Mouse (Mus musculus) liver, adult 2 months (tissue): ENCODE results near the gene Tmem60. TPM values are rescaled to one million over a fixed set of nuclear protein-coding genes. Genes with fewer than 3 reads are reported as not detected.

Experiments
- DNase-seq: peaks from one replicate; pipeline ENCODE4 v3.0.0-alpha.2; 2011; ENCODE audit warnings: low read depth, low spot score; ENCODE audit errors: extremely low read depth
- H3K27ac ChIP-seq: fragments of 200-500 bp; replicated peaks from 2 replicates; pipeline ENCODE4 v1.5.1; 2012; ENCODE audit warnings: low read depth, mild to moderate bottlenecking, control low read depth, inconsistent platforms, low read length; ENCODE audit not compliant: insufficient read depth
- H3K27me3 ChIP-seq: fragments of 200-500 bp; 2 replicates; pipeline ENCODE4 v1.6.1; 2012; ENCODE audit warnings: mild to moderate bottlenecking, moderate library complexity, low read length, inconsistent platforms; ENCODE audit not compliant: control insufficient read depth, insufficient read depth
- H3K36me3 ChIP-seq: fragments of 200-500 bp; 2 replicates; pipeline ENCODE4 v1.6.1; 2012; ENCODE audit warnings: low read length, inconsistent platforms; ENCODE audit not compliant: control insufficient read depth, insufficient read depth
- H3K4me1 ChIP-seq: fragments of 200-500 bp; 2 replicates; pipeline ENCODE4 v1.6.1; 2011; ENCODE audit warnings: low read length; ENCODE audit not compliant: control insufficient read depth, insufficient read depth
- H3K4me3 ChIP-seq: fragments of 200-500 bp; 2 replicates; pipeline ENCODE4 v1.5.1; 2011; ENCODE audit warnings: low read depth, mild to moderate bottlenecking, control low read depth, low read length, moderate library complexity; ENCODE audit not compliant: insufficient read depth
- H3K79me2 ChIP-seq: fragments of 200-500 bp; 2 replicates; pipeline ENCODE4 v1.6.1; 2012; ENCODE audit warnings: inconsistent platforms, mild to moderate bottlenecking, low read length, moderate library complexity; ENCODE audit not compliant: control insufficient read depth, insufficient read depth
- H3K9ac ChIP-seq: fragments of 200-500 bp; 2 replicates; pipeline ENCODE4 v1.6.1; 2012; ENCODE audit warnings: low read depth, mild to moderate bottlenecking, control low read depth, inconsistent platforms, low read length
- CTCF ChIP-seq: fragments of 200-500 bp; IDR thresholded peaks from 2 replicates; pipeline ENCODE4 v1.5.1; 2011; ENCODE audit warnings: low read depth, low read length, control low read depth
- POLR2A ChIP-seq: fragments of 200-500 bp; IDR thresholded peaks from 2 replicates; pipeline ENCODE4 v1.6.1; 2011; ENCODE audit warnings: low read length, control low read depth; ENCODE audit not compliant: insufficient read depth; ENCODE audit errors: extremely low read depth
- WGBS: fragments of 180-500 bp; shearing (Covaris S2); methylation state at CpG from one replicate; pipeline ENCODE4 v1.1.7; 2018; 5-methylcytosine and 5-hydroxymethylcytosine counted together
- polyA plus RNA-seq: library from polyadenylated mRNA; depleted of rRNA; stranded (reverse); fragments of >200 nt; gene quantifications from 2 replicates; pipeline ENCODE4 v1.2.3, GENCODE M21; 2012; rRNA removed
- total RNA-seq: library from RNA; depleted of rRNA; stranded (reverse); fragments of >200 nt; gene quantifications from 2 replicates; pipeline ENCODE4 v1.2.3, GENCODE M21; 2014; rRNA removed

Gene Tmem60
- total and polyA plus RNA-seq, 2 experiments: 6.0 to 11.7 TPM

- TF ChIP-seq CTCF (no peak), POLR2A (no peak)
- H3K4me1 ChIP-seq: peaks cover 4% of the 10 kb centered on the region
- no peak overlapping the region for H3K4me3 ChIP-seq
- no peak for DNase-seq
- 68% methylated on average over 6 of the region's 6 CpGs for WGBS
- H3K27ac ChIP-seq: no peak overlapping the region
- no peak overlapping the region for H3K9ac ChIP-seq
- H3K27me3 ChIP-seq: no peaks in the 10 kb centered on the region
- no peaks in the 10 kb centered on the region for H3K36me3 ChIP-seq
- peaks cover 24% of the 10 kb centered on the region; the same call in 1 of the 2 replicates for H3K79me2 ChIP-seq
Measured at GRCm38 (mm10) chr5:20929669-20930151, 47.7 kb downstream of the Tmem60 start.

GRCm38 (mm10) chr5:20930430-20930829, 48.4 kb downstream of the Tmem60 start:
- no peak for TF ChIP-seq POLR2A
- no peak for TF ChIP-seq CTCF
- no peak overlapping the region for H3K27ac ChIP-seq
- H3K36me3 ChIP-seq: no peaks in the 10 kb centered on the region
- H3K27me3 ChIP-seq: no peaks in the 10 kb centered on the region
- no peak overlapping the region for H3K9ac ChIP-seq
- H3K4me3 ChIP-seq: no peak overlapping the region
- peaks cover 6% of the 10 kb centered on the region for H3K4me1 ChIP-seq
- no peak for DNase-seq
- peaks cover 26% of the 10 kb centered on the region; the same call in 1 of the 2 replicates for H3K79me2 ChIP-seq

GRCm38 (mm10) chr5:20931300-20931699, 49.3 kb downstream of the Tmem60 start:
- Histone ChIP-seq H3K4me3 (no peak overlapping the region), H3K36me3 (no peaks in the 10 kb centered on the region), H3K4me1 (peaks cover 13% of the 10 kb centered on the region), H3K27ac (no peak overlapping the region), H3K27me3 (no peaks in the 10 kb centered on the region), H3K79me2 (peaks cover 29% of the 10 kb centered on the region; the same call in 1 of the 2 replicates), H3K9ac (no peak overlapping the region)
- no peak for DNase-seq
- TF ChIP-seq POLR2A: no peak
- TF ChIP-seq CTCF: no peak
- 83% methylated on average over 3 of the region's 3 CpGs for WGBS

GRCm38 (mm10) chr5:20932585-20932984, 50.6 kb downstream of the Tmem60 start:
- Histone ChIP-seq H3K9ac (no peak overlapping the region), H3K27ac (no peak overlapping the region), H3K36me3 (no peaks in the 10 kb centered on the region), H3K4me1 (peaks cover 13% of the 10 kb centered on the region), H3K27me3 (no peaks in the 10 kb centered on the region), H3K4me3 (no peak overlapping the region), H3K79me2 (peaks cover 30% of the 10 kb centered on the region; the same call in 1 of the 2 replicates)
- no peak for DNase-seq
- TF ChIP-seq POLR2A (no peak), CTCF (no peak)
- 84% methylated on average over 3 of the region's 3 CpGs for WGBS

- peaks cover 28% of the 10 kb centered on the region for H3K4me1 ChIP-seq
- no peak for DNase-seq
- H3K36me3 ChIP-seq: no peaks in the 10 kb centered on the region
- no peak overlapping the region for H3K27ac ChIP-seq
- WGBS: 63% methylated on average over 5 of the region's 5 CpGs
- no peaks in the 10 kb centered on the region for H3K27me3 ChIP-seq
- TF ChIP-seq POLR2A (no peak), CTCF (no peak)
- no peak overlapping the region for H3K4me3 ChIP-seq
- H3K79me2 ChIP-seq: peaks cover 43% of the 10 kb centered on the region; the same call in 1 of the 2 replicates
- H3K9ac ChIP-seq: no peak overlapping the region
Measured at GRCm38 (mm10) chr5:20935934-20936333, 53.9 kb downstream of the Tmem60 start.

Other genes with a start within 250 kb of the Tmem60 start
- 6.1 and 6.2 TPM in 2 replicates for gene Phtf2, start 67 bp upstream of the Tmem60 start, total RNA-seq
- 0.80 and 1.2 TPM in 2 replicates for gene Phtf2, start 67 bp upstream of the Tmem60 start, polyA plus RNA-seq
- gene Rsbn1l, start 74.2 kb downstream of the Tmem60 start, total RNA-seq: 7.7 and 8.6 TPM in 2 replicates
- 1.3 and 1.6 TPM in 2 replicates for gene Rsbn1l, start 74.2 kb downstream of the Tmem60 start, polyA plus RNA-seq
- gene Ptpn12, start 173.7 kb downstream of the Tmem60 start, total RNA-seq: 11.5 and 15.4 TPM in 2 replicates
- 19.4 and 20.9 TPM in 2 replicates for gene Ptpn12, start 173.7 kb downstream of the Tmem60 start, polyA plus RNA-seq